Mouse (Mus musculus): ENCODE measurements at regions not wholly inside any gene's neighbourhood (a gene's known extent, or its start where the extent isn't known, plus 50 kb on each side); places are given as distances from the start of the nearest gene placed in this dataset.

DNA sequence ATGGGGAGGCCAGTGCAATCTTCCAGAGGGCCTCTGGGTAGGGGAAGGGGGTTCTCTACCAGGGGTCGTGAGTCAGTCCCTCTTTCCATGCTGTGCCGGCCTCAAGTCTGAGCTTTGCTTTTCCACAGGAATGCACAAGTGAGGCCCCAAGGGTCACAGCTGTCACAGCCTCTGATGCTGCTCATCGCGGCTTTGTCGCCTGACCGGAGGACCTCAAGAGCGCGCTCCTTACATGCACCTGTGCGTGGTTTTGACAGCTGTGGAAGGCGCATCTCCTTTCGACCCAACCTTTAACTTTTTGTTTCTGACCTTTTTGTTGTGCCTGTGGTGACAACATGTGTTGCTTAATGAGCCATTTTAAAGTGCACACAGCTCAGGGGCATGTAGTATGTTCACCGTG is 258.3 kb downstream of the Uaca start:
- TF ChIP-seq GATA4 (IDR thresholded peaks at IDR 0.05; ENCODE audit: insufficient replicate concordance, low read length) = no peak

- no peak for TF ChIP-seq GATA4 (IDR thresholded peaks at IDR 0.05; ENCODE audit: insufficient replicate concordance, low read length)
These were observed 260.1 kb downstream of the Uaca start for GRCm38 (mm10) chr9:61054427-61054826.

- no peak for TF ChIP-seq GATA4 (IDR thresholded peaks at IDR 0.05; ENCODE audit: insufficient replicate concordance, low read length)
These were observed 261.1 kb downstream of the Uaca start for GRCm38 (mm10) chr9:61055392-61055791.

DNA sequence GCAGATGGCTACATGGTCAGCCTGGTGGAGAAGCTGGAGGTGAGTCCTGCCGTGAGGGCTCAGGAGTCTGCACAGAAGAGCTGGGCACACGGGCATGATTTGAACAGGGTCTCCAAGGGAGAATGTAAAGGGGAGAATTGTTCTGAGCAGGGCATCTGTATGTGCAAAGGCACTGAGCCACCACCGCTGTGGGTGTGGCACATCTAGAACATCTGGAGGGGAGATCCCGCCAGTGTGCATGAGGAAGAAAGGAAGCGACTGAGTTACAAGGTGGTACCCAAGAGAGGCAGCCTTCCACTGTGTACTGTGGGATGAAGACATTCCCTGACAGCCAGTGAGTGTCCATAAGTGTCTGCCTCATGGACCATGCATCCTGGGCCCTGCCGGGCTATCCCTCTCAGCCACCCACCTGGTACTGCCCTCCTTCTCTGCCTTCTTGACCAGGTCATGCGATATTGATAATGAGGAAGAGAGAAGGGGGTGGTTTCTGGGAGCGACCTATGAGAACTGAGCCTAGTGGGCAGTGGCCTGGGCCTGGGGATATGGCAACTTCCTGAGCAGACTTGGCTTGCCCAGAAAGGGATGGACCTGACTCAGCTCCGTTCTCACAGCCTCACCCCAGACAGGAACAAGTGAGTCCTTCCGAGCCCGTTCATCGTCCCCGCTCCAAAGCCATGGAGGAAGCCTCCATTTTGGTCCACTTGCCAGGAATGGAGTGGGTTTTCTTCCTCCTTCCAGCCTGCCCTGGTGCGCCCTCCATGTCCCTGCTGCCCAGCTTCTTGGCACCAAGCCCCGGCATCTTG is 261.8 kb downstream of the Uaca start:
- no peak for TF ChIP-seq GATA4 (IDR thresholded peaks at IDR 0.05; ENCODE audit: insufficient replicate concordance, low read length)

DNA sequence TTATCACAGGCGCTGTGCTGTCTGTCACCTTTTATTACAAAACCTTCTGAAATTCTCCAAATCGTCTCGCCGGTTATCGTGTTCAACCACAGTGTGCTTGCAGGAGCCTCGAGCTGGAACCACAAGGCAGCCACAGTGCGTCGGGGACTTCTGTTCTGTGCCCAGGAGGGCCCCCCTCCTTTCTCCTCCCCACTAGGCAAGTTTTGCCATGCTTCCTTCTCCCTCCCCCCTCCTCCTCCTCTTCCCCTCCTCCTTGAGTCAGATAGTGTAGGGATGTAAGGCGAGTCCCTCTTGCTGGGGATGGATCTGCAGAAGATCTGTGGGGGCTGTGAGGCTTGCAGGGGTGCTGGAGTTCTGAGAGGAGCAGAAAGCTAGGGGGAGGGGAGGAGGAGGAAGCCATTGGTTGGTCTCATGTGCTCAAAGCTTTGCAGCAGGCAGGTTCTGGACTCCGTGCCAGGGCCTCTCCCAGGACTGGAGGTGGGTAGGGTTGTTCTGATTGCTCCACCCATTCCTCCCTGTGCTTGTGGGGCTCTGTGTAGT is 262.5 kb downstream of the Uaca start:
- TF ChIP-seq GATA4 (IDR thresholded peaks at IDR 0.05; ENCODE audit: insufficient replicate concordance, low read length) = no peak

- no peak for TF ChIP-seq GATA4 (IDR thresholded peaks at IDR 0.05; ENCODE audit: insufficient replicate concordance, low read length)
These were observed 264.9 kb downstream of the Uaca start for GRCm38 (mm10) chr9:61059225-61059624.

DNA sequence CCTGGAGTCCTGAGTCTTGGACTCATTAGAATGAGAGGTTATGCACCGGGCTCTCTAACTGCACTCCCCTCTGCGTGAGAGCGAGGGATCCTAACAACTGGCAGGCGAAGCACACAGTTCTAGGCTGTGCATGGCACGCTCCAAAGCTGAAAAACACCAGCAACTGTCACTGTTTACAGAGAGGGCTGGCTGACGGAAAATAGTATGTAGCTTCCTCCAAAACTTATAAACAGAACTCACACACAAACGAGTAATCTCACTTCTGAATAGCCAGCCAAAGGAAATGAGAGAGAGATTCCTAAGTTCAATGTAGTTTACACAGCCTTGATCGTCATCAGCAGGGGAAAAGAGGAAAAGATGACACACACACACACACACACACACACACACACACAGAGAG is 266.6 kb downstream of the Uaca start:
- no peak for TF ChIP-seq GATA4 (IDR thresholded peaks at IDR 0.05; ENCODE audit: insufficient replicate concordance, low read length)

DNA sequence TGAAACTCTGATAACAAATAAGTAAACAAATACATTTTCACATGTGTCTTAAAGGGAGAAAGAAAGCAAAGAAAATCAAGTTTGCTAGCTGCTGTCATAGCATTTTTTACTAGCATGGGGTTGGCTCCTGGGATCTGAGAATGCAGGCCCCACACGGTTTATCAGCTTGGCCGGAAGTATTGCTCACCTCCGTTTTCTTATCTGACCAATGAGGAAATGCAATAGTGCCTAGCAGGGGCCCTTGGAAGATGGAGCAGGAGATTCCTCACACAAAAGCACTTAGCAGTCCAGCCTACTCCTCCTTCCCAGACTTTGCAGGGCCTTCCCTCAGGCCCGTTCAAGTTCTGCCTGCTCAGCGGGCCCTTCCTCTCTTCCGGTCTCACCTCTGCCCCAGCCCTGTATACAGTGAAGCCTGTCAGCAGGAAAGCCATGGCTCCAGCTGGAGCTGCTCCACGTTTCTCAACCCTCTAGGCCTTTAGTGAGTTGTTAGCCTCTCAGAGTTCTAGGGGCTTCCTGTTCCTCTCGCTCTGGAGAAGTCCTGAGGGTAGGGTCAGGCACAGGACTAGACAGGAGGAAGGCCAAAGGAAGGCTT is 270.5 kb downstream of the Uaca start:
- TF ChIP-seq GATA4 (IDR thresholded peaks at IDR 0.05; ENCODE audit: insufficient replicate concordance, low read length) = no peak; the same call in 1 of the 2 replicates

- TF ChIP-seq GATA4 (IDR thresholded peaks at IDR 0.05; ENCODE audit: insufficient replicate concordance, low read length) = no peak
These were observed 275.4 kb downstream of the Uaca start for GRCm38 (mm10) chr9:61069553-61070314.

DNA sequence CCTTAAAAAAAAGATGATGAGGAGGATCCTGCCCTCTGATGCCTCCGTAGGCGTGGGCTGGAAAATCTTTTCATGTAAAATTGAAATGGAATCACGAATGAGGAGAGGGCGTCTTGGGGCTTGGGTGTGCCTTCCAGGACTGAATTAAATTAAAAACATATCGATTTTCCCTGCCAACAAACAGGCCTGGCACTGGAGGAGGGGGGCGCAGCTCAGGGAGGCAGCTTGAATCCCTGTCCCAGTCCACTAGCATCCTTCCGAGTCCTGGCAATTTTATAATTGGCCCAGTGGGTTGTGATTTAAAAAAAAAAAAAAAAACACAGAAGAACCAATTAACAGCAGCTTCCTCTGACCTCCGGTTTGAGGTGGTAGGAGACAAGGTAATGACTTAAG is 276.0 kb downstream of the Uaca start:
- no peak for TF ChIP-seq GATA4 (IDR thresholded peaks at IDR 0.05; ENCODE audit: insufficient replicate concordance, low read length)

GRCm38 (mm10) chr9:61070861-61071260 is 276.5 kb downstream of the Uaca start:
- TF ChIP-seq GATA4 (IDR thresholded peaks at IDR 0.05; ENCODE audit: insufficient replicate concordance, low read length) = no peak

DNA sequence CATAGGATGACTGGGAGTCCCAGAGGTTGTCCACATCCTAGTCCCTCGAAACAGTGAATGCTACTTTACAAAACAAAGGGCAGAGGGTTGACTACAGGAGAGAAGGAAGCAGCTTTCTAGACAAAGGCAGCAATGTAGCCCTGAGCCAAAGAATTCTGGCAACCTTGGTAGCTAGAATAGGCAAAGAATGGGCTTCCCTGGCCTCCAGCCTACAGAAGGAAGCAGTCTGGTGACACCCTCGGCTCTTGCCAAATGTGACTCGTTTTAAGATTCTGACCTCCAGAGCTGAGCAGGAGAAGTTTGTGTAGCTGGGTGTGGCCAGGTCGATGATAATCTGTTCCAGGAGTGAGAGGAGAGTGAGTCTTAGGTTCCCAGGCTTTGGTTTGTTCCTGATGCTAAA is 279.1 kb downstream of the Uaca start:
- no peak for TF ChIP-seq GATA4 (IDR thresholded peaks at IDR 0.05; ENCODE audit: insufficient replicate concordance, low read length)

DNA sequence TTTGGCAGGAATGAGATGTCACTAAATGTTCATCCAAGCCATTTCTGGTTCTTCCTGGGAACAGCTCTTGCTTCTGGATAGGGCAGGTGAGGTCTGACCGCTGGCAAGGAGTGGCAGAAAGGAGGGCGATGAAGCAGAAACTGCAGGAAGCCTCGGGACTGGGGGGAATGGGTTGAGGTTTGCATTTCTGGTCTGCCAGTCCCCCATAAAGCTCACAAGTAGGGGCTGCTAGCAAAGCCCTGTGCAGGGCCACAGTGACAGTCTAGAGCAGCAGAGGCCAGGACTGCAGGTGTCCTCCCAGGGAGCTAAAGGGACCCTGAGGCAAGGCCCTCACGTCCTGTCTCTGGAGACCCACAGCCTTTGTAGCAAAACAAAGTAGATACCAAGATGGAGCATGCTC is 280.7 kb downstream of the Uaca start:
- no peak for TF ChIP-seq GATA4 (IDR thresholded peaks at IDR 0.05; ENCODE audit: insufficient replicate concordance, low read length)

DNA sequence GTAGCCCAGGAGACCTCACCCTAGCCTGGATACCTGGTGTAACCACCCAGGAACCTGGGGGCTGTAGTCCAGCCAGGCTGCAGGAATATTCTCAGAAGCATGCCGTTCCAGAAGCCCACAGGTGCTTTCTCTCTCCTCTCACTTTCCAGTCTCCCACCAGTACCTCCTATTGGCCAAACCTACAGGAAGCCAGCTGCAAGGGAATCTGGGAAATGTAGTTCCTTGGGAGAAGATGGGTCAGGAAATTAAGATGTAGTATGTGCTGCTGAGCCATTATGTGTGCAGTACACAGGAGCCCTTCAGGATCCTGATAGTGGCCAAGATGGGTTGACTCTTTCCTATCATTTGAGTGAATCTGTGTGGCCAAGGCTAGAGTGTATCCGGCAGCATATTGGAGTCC is 282.8 kb downstream of the Uaca start:
- no peak for TF ChIP-seq GATA4 (IDR thresholded peaks at IDR 0.05; ENCODE audit: insufficient replicate concordance, low read length)

- TF ChIP-seq GATA4 (IDR thresholded peaks at IDR 0.05; ENCODE audit: insufficient replicate concordance, low read length) = no peak
These were observed 283.5 kb downstream of the Uaca start for GRCm38 (mm10) chr9:61077807-61078206.

All from liver, adult (tissue).